Mouse (Mus musculus) limb, embryonic 14.5 days (tissue): ENCODE results near the gene Acot1. TPM values are rescaled to one million over a fixed set of nuclear protein-coding genes. Genes with fewer than 3 reads are reported as not detected.
"Not testable (repeated sequence)": the region's sequence is repeated elsewhere in the genome, so short reads cannot be mapped to it uniquely, and the experiment has no call there.

Experiments
- ATAC-seq: fragments of 200-750 bp; cut with Nextera tagmentation; 2 replicates; pipeline ENCODE4 v1.8.0; 2017; ENCODE audit warnings: low read depth, moderate number of reproducible peaks, moderate TSS enrichment; ENCODE audit not compliant: low FRiP score
- DNase-seq: peaks from one replicate; pipeline ENCODE4 v3.0.0-alpha.2; 2015; ENCODE audit warnings: low spot score
- H3K27ac ChIP-seq: fragments of 300-500 bp; sonication (generic); replicated peaks from 2 replicates; pipeline ENCODE4 v1.5.1; 2014; ENCODE audit warnings: low read depth, mild to moderate bottlenecking, low read length, moderate library complexity, mixed read lengths
- H3K27me3 ChIP-seq: fragments of 300-500 bp; sonication (generic); 2 replicates; pipeline ENCODE4 v1.6.1; 2014; ENCODE audit warnings: low read length, mixed read lengths; ENCODE audit not compliant: control insufficient read depth, insufficient read depth
- H3K36me3 ChIP-seq: fragments of 300-500 bp; sonication (generic); 2 replicates; pipeline ENCODE4 v1.6.1; 2014; ENCODE audit warnings: mild to moderate bottlenecking, low read length, moderate library complexity, mixed read lengths; ENCODE audit not compliant: control insufficient read depth, insufficient read depth
- H3K4me1 ChIP-seq: fragments of 300-500 bp; sonication (generic); 2 replicates; pipeline ENCODE4 v1.6.1; 2014; ENCODE audit warnings: antibody characterized with exemption, low read length, mixed read lengths; ENCODE audit not compliant: control insufficient read depth, insufficient read depth
- H3K4me2 ChIP-seq: fragments of 300-500 bp; sonication (generic); replicated peaks from 2 replicates; pipeline ENCODE4 v1.6.1; 2014; ENCODE audit warnings: low read depth, mild to moderate bottlenecking, low read length, moderate library complexity; ENCODE audit not compliant: severe bottlenecking
- H3K4me3 ChIP-seq: fragments of 300-500 bp; sonication (generic); replicated peaks from 2 replicates; pipeline ENCODE4 v1.5.1; 2014; ENCODE audit warnings: low read length
- H3K9ac ChIP-seq: fragments of 300-500 bp; sonication (generic); 2 replicates; pipeline ENCODE4 v1.6.1; 2014; ENCODE audit warnings: mild to moderate bottlenecking, low read depth, low read length, moderate library complexity; ENCODE audit not compliant: severe bottlenecking
- H3K9me3 ChIP-seq: fragments of 300-500 bp; sonication (generic); 2 replicates; pipeline ENCODE4 v1.6.1; 2016; ENCODE audit warnings: low read length; ENCODE audit not compliant: control insufficient read depth
- POLR2A ChIP-seq: fragments of 200-500 bp; IDR thresholded peaks from 2 replicates; pipeline ENCODE4 v1.8.0; 2012; ENCODE audit warnings: inconsistent platforms, mild to moderate bottlenecking, moderate library complexity, borderline replicate concordance; ENCODE audit not compliant: insufficient read depth, insufficient read length; ENCODE audit errors: extremely low read depth
- WGBS: fragments of 180-500 bp; shearing (Covaris S2); extraction: QIAGEN DNeasy Blood & Tissue Kit; methylation state at CpG from one replicate; pipeline ENCODE4 v1.1.7; 2014; 5-methylcytosine and 5-hydroxymethylcytosine counted together
- polyA plus RNA-seq, 2 experiments: library from polyadenylated mRNA; depleted of rRNA in 1 of 2; stranded (reverse) in 1 of 2; unstranded in 1 of 2; fragments of >200 nt; fragmentation: Nextera tagmentation in 1 of 2; extraction: Ambion mirVana in 1 of 2; gene quantifications; 2 replicates each; pipeline versions ENCODE4 v1.2.1 to v1.2.3; 2012 to 2014

The Acot1 gene
- polyA plus RNA-seq, 2 experiments = 30.7 to 56.5 TPM

GRCm38 (mm10) chr12:84042248-84042647 lies 33.0 kb downstream of the Acot1 start:
- Histone ChIP-seq H3K4me3 (no peak overlapping the region), H3K4me2 (no peak overlapping the region), H3K9ac (no peak overlapping the region), H3K4me1 (no peaks in the 10 kb centered on the region), H3K9me3 (no peaks in the 10 kb centered on the region; the same call in 1 of the 2 replicates), H3K27ac (no peak overlapping the region), H3K27me3 (no peaks in the 10 kb centered on the region), H3K36me3 (no peaks in the 10 kb centered on the region)
- no peak for TF ChIP-seq POLR2A
- 92% methylated on average over 5 of the region's 5 CpGs for WGBS
- DNase-seq (no peak), ATAC-seq (no peak)

- Histone ChIP-seq H3K9ac (no peak overlapping the region), H3K4me1 (no peaks in the 10 kb centered on the region), H3K27ac (no peak overlapping the region), H3K9me3 (peaks cover 5% of the 10 kb centered on the region; the same call in 1 of the 2 replicates), H3K4me3 (no peak overlapping the region), H3K36me3 (no peaks in the 10 kb centered on the region), H3K27me3 (no peaks in the 10 kb centered on the region), H3K4me2 (no peak overlapping the region)
- no peak for ATAC-seq
- 59% methylated on average over 2 of the region's 2 CpGs for WGBS
- DNase-seq = no peak
- no peak for TF ChIP-seq POLR2A
Observed at GRCm38 (mm10) chr12:84044045-84044444, 34.8 kb downstream of the Acot1 start.

- Histone ChIP-seq H3K4me2 (no peak overlapping the region), H3K36me3 (no peaks in the 10 kb centered on the region), H3K27me3 (no peaks in the 10 kb centered on the region), H3K4me1 (no peaks in the 10 kb centered on the region), H3K9ac (no peak overlapping the region), H3K27ac (no peak overlapping the region), H3K9me3 (0 out of 2 replicates have a peak, but pooled peaks cover 5% of the 10 kb centered on the region), H3K4me3 (no peak overlapping the region)
- DNase-seq = no peak
- ATAC-seq = no peak
- WGBS = 96% methylated on average over 1 of the region's 1 CpGs
- TF ChIP-seq POLR2A = no peak
Observed at GRCm38 (mm10) chr12:84046906-84047305, 37.6 kb downstream of the Acot1 start.

DNA sequence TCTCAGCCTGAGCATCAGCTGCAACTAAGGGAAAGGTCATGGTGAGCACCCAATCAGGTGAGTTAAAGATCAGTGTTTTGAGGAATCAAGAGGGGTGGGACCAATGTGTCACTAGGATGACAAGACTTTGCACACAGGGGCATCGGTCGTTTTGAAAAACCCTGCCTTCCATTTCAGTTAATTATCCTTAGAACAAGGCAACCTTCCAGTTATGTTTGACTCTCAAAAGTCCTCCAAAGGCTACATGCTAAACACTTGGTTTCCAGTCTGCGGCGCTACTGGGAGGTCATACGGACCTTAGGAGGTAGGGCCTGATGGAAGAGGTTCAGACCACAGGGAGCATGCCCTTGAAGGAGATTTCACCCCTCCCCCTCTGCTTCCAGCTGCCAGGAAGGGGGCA lies 41.5 kb downstream of the Acot1 start:
- H3K4me1 ChIP-seq, H3K4me3 ChIP-seq, H3K9me3 ChIP-seq, H3K36me3 ChIP-seq, H3K9ac ChIP-seq, ATAC-seq, DNase-seq, H3K27me3 ChIP-seq, H3K4me2 ChIP-seq, H3K27ac ChIP-seq: not testable (repeated sequence)
- 80% methylated on average over 5 of the region's 5 CpGs for WGBS

DNA sequence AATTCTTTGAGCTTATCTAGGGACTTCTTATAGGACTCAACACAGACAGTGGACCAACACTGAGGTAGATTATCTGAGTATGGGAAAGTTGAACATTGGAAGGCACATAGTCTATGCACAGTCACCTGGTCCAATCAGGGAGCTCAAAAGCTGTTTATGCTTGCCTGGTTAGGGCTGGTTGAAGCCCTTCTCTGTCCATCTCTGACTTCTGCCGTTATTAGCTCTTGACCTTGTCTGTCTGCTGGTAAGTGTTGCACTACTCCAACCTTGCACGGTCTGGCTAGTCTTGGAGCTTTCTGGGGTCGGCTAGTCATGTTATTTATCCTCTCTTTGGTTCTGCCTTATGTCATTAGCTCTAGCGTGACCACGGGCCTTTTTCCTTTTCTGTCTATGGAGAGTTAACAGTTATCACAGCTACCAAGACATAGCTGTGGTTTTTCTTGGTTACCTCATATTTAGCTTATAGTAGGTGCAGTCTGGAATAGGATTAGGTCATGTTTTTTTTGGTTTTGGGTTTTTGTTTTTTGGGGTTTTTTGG lies 42.7 kb downstream of the Acot1 start, which contains the start of gene Acot3:
TSS of gene Acot3 (plus strand) at position 208 of the 538 bp plus-strand sequence.
- Histone ChIP-seq H3K27me3 (no peaks in the 10 kb centered on the region), H3K27ac (no peak within 1 kb of the TSS), H3K4me3 (no peak within 1 kb of the TSS), H3K9me3 (0 out of 2 replicates have a peak, but pooled peaks cover 5% of the 10 kb centered on the region), H3K4me2 (no peak within 1 kb of the TSS), H3K9ac (no peak within 1 kb of the TSS), H3K36me3 (no peaks in the 10 kb centered on the region), H3K4me1 (peaks cover 5% of the 10 kb centered on the region; the same call in 1 of the 2 replicates)
- ATAC-seq (no peak), DNase-seq (no peak)
- TF ChIP-seq POLR2A = no peak
- 75% methylated on average over 5 of the region's 5 CpGs for WGBS

GRCm38 (mm10) chr12:84052609-84053008 lies 43.3 kb downstream of the Acot1 start:
- H3K4me3 ChIP-seq = no peak overlapping the region
- no peaks in the 10 kb centered on the region for H3K36me3 ChIP-seq
- H3K4me1 ChIP-seq = peaks cover 5% of the 10 kb centered on the region; the same call in 1 of the 2 replicates
- H3K4me2 ChIP-seq = no peak overlapping the region
- H3K9ac ChIP-seq = no peak overlapping the region
- no peaks in the 10 kb centered on the region for H3K27me3 ChIP-seq
- 0 out of 2 replicates have a peak, but pooled peaks cover 5% of the 10 kb centered on the region for H3K9me3 ChIP-seq
- no peak overlapping the region for H3K27ac ChIP-seq
- WGBS = 92% methylated on average over 7 of the region's 7 CpGs
- ATAC-seq (no peak), DNase-seq (no peak)
- TF ChIP-seq POLR2A = no peak
